ENCODE assay signal across 17 mouse cellular contexts in the genomic region with DNA sequence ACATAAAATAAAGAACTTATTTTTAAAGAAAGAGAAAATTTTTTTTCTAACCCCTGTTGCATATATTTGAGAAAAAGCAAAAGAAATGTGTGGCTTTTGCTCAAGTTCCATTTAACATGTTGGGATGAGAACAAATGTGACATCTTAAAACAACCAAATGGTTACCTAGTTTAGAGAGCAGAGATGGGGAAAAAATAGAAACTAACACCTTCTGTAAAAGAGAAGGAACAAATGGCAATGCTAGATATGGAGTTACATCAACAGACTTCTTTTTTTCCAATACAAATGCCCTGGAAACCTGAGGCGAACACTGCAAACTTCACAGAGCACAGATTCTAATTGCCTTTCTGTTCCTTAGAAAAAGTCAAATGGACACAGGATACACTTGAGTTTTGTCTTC.
"Had no signal": no experiment of that assay in that cellular context is flagged by ENCODE, and none has a peak within 500 bp of the region (broad histone marks: within the 10 kb centered on the region; RNA-seq: fewer than 3 reads in every experiment).

No protein-coding gene starts in this region.

- DNase-seq: left cerebral cortex, postnatal 4 days; liver; liver, embryonic 13.5 days; liver, postnatal 0 days; lung, adult 18-20 months; lung, adult 2 months; lung, embryonic 14.5 days; lung, postnatal 10 days; lung, postnatal 14 days; lung, postnatal 36 days; lung, postnatal 4 days; midbrain, embryonic 14.5 days had no signal

- ATAC-seq: liver, embryonic 12.5 days; liver, postnatal 0 days; lung, postnatal 0 days; midbrain, embryonic 13.5 days; midbrain, embryonic 15.5 days; midbrain, embryonic 16.5 days had no signal
